Mouse (Mus musculus) liver, adult 2 months (tissue): Measurements from ENCODE around the gene Frem2.

Experiments used
- CTCF ChIP-seq: fragments of 200-500 bp; IDR thresholded peaks from 2 replicates; pipeline ENCODE4 v1.5.1; 2011; ENCODE audit warnings: low read depth, low read length, control low read depth
- POLR2A ChIP-seq: fragments of 200-500 bp; IDR thresholded peaks from 2 replicates; pipeline ENCODE4 v1.6.1; 2011; ENCODE audit warnings: low read length, control low read depth; ENCODE audit not compliant: insufficient read depth; ENCODE audit errors: extremely low read depth

- TF ChIP-seq CTCF (no peak), POLR2A (no peak)
Measured at GRCm38 (mm10) chr3:53579121-53579704, 77.9 kb downstream of the Frem2 start.
